In the genomic region with DNA sequence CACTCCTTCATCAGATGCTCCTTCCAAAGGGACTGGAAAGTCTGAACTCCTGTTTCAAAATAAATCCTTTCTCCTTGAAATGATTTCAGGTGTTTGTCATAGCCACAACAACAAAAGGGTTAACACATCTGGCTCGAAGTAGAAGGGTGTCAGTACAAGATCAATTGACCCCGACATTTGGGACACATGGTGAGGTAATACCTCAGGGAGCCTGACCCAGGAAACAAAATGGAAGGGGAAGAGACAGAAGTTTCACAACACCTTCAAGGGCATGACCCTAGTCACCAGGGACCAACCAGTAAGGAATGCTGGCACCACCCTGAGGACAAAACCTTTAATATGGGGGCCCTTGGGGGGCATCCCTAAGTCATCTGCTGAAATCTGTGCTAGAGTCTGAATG, we compare ENCODE assay signal across 20 mouse cellular contexts. TPM values are rescaled to one million over a fixed set of nuclear protein-coding genes. Genes with fewer than 3 reads are reported as not detected.
A peak's percentile ranks its signal among the peaks of the same experiment; 100 is the strongest.
DNase-seq lines count a peak whose midpoint lies in the region; ATAC-seq and TF ChIP-seq lines count a peak whose summit lies in the region.
"Had no signal": no experiment of that assay in that cellular context is flagged by ENCODE, and none has a peak within 500 bp of the region (broad histone marks: within the 10 kb centered on the region; RNA-seq: fewer than 3 reads in every experiment).

No protein-coding gene starts in this region.

- TF ChIP-seq EP300 in heart, adult 2 months (IDR thresholded peaks at IDR 0.05; ENCODE audit: insufficient read depth, low read depth, low read length), result no peak

- H3K79me2 ChIP-seq in heart, adult 2 months (replicated peaks; ENCODE audit: control insufficient read depth, insufficient read depth, low read length), result no peaks in the 10 kb centered on the region
- H3K79me2 ChIP-seq in liver, adult 2 months (ENCODE audit: control insufficient read depth, insufficient read depth, low read length), result no peaks in the 10 kb centered on the region

- no peak overlapping the region for H3K4me2 ChIP-seq in liver, embryonic 12.5 days
- H3K4me2 ChIP-seq in midbrain, embryonic 11.5 days, result no peak overlapping the region

- intact Hi-C loops in heart, adult 2 months (cut with DNase I), result no loop called here

- ATAC-seq in liver, embryonic 12.5 days, result no peak
- no peak for ATAC-seq in midbrain, embryonic 11.5 days (ENCODE audit: low FRiP score)
- ATAC-seq: activated CD4-positive, CD25-positive, alpha-beta regulatory T cell, adult 4 months; CD4-positive, CD25-positive, alpha-beta regulatory T cell, adult 4 months; Patski had no signal

- no peaks in the 10 kb centered on the region for H3K36me3 ChIP-seq in heart, adult 2 months (ENCODE audit: control insufficient read depth, insufficient read depth, low read length)
- no peaks in the 10 kb centered on the region for H3K36me3 ChIP-seq in liver, adult 2 months (ENCODE audit: control insufficient read depth, insufficient read depth, low read length)
- H3K36me3 ChIP-seq in liver, embryonic 12.5 days, result no peaks in the 10 kb centered on the region
- no peaks in the 10 kb centered on the region for H3K36me3 ChIP-seq in midbrain, embryonic 11.5 days (ENCODE audit: control insufficient read depth, insufficient read depth, low read length)
- no peaks in the 10 kb centered on the region for H3K36me3 ChIP-seq in midbrain, embryonic 10.5 days
- H3K36me3 ChIP-seq: G1E had no signal

- 41% methylated on average over 2 of the region's 2 CpGs for WGBS in heart, adult 2 months
- WGBS in liver, adult 2 months, result 11% methylated on average over 2 of the region's 2 CpGs
- WGBS in liver, embryonic 12.5 days (ENCODE audit: insufficient replicate concordance), result 25% methylated on average over 2 of the region's 2 CpGs
- WGBS in midbrain, embryonic 11.5 days, result 65% methylated on average over 2 of the region's 2 CpGs
- WGBS in midbrain, embryonic 10.5 days, result 70% methylated on average over 2 of the region's 2 CpGs

- DNase-seq in heart, adult 11 months, result peak; percentile 80
- DNase-seq in heart, adult 2 months, result no peak
- DNase-seq in liver, adult 2 months (ENCODE audit: extremely low read depth, low read depth, low spot score), result peak; percentile 94
- peak; percentile 10 for DNase-seq in midbrain, embryonic 11.5 days (ENCODE audit: low spot score, missing footprints)
- DNase-seq in midbrain, embryonic 10.5 days (ENCODE audit: low spot score), result no peak
- DNase-seq: adrenal gland, adult 2 months; adrenal gland, adult 8-10 months; adrenal gland, postnatal 10 days; adrenal gland, postnatal 14 days; adrenal gland, postnatal 25 days; adrenal gland, postnatal 36 days; B cell, adult 2 months; cerebellum, adult 11 months; cerebellum, adult 11-12 months; cerebellum, adult 18-20 months had no signal

- H3K27ac ChIP-seq in heart, adult 2 months, result no peak overlapping the region
- peak overlapping the region; percentile 63 for H3K27ac ChIP-seq in liver, adult 2 months (replicated peaks; ENCODE audit: insufficient read depth, low read depth, low read length)
- no peak overlapping the region for H3K27ac ChIP-seq in liver, embryonic 12.5 days
- no peak overlapping the region for H3K27ac ChIP-seq in midbrain, embryonic 11.5 days (ENCODE audit: low read depth, low read length)
- no peak overlapping the region for H3K27ac ChIP-seq in midbrain, embryonic 10.5 days (replicated peaks)

- H3K9ac ChIP-seq in heart, adult 2 months (ENCODE audit: low read depth, low read length), result no peak overlapping the region
- H3K9ac ChIP-seq in liver, adult 2 months (ENCODE audit: low read depth, low read length), result no peak overlapping the region
- no peak overlapping the region for H3K9ac ChIP-seq in liver, embryonic 12.5 days
- no peak overlapping the region for H3K9ac ChIP-seq in midbrain, embryonic 11.5 days (ENCODE audit: low read length)

- H3K4me1 ChIP-seq in heart, adult 2 months (ENCODE audit: control insufficient read depth, insufficient read depth, low read length), result no peaks in the 10 kb centered on the region
- H3K4me1 ChIP-seq in liver, adult 2 months (ENCODE audit: control insufficient read depth, insufficient read depth, low read length), result peaks cover 10% of the 10 kb centered on the region
- no peaks in the 10 kb centered on the region for H3K4me1 ChIP-seq in liver, embryonic 12.5 days
- no peaks in the 10 kb centered on the region for H3K4me1 ChIP-seq in midbrain, embryonic 11.5 days (ENCODE audit: control insufficient read depth, insufficient read depth, low read length)
- peaks cover 7% of the 10 kb centered on the region for H3K4me1 ChIP-seq in midbrain, embryonic 10.5 days

- no peaks in the 10 kb centered on the region for H3K9me3 ChIP-seq in liver, embryonic 12.5 days (replicated peaks)
- no peaks in the 10 kb centered on the region for H3K9me3 ChIP-seq in midbrain, embryonic 11.5 days (ENCODE audit: control insufficient read depth, low read length)
- H3K9me3 ChIP-seq in midbrain, embryonic 10.5 days (replicated peaks), result no peaks in the 10 kb centered on the region
- H3K9me3 ChIP-seq: G1E had no signal

- TF ChIP-seq CTCF in heart, adult 2 months (IDR thresholded peaks at IDR 0.05), result no peak
- TF ChIP-seq CTCF in liver, adult 2 months (IDR thresholded peaks at IDR 0.05; ENCODE audit: low read depth, low read length), result no peak

- H3K27me3 ChIP-seq in heart, adult 2 months (ENCODE audit: control insufficient read depth, insufficient read depth, low read length), result no peaks in the 10 kb centered on the region
- H3K27me3 ChIP-seq in liver, adult 2 months (ENCODE audit: control insufficient read depth, insufficient read depth, low read length), result no peaks in the 10 kb centered on the region
- no peaks in the 10 kb centered on the region for H3K27me3 ChIP-seq in liver, embryonic 12.5 days (replicated peaks)
- H3K27me3 ChIP-seq in midbrain, embryonic 11.5 days (ENCODE audit: control insufficient read depth, insufficient read depth, low read length), result no peaks in the 10 kb centered on the region
- H3K27me3 ChIP-seq in midbrain, embryonic 10.5 days (ENCODE audit: low read depth, poor library complexity, severe bottlenecking), result no peaks in the 10 kb centered on the region

- no peak for TF ChIP-seq POLR2A in heart, adult 2 months (IDR thresholded peaks at IDR 0.05; ENCODE audit: insufficient read depth, low read depth, low read length)
- TF ChIP-seq POLR2A in liver, adult 2 months (IDR thresholded peaks at IDR 0.05; ENCODE audit: extremely low read depth, insufficient read depth, low read length), result no peak

- no peak overlapping the region for H3K4me3 ChIP-seq in heart, adult 2 months
- no peak overlapping the region for H3K4me3 ChIP-seq in liver, adult 2 months (ENCODE audit: insufficient read depth, low read depth, low read length)
- no peak overlapping the region for H3K4me3 ChIP-seq in liver, embryonic 12.5 days
- no peak overlapping the region for H3K4me3 ChIP-seq in midbrain, embryonic 11.5 days (ENCODE audit: low read depth, low read length)
- no peak overlapping the region for H3K4me3 ChIP-seq in midbrain, embryonic 10.5 days

RNA-seq across cellular contexts. Expression of gene Thoc3, which starts 38.6 kb away (rescaled TPM):
- 10 to 100 TPM; 19.3 to 20.6 TPM for total RNA-seq in heart, adult 2 months (2021)
- polyA plus RNA-seq in heart, adult 2 months (2012; rRNA removed), result 10.7 and 16.7 TPM in 2 replicates
- total RNA-seq in liver, adult 2 months (2014; rRNA removed), result 19.2 and 21.1 TPM in 2 replicates
- polyA plus RNA-seq in liver, adult 2 months (2012; rRNA removed), result 25.3 and 27.7 TPM in 2 replicates
- polyA plus RNA-seq in liver, embryonic 12.5 days (2016; fragmentation: Nextera tagmentation; extraction: Ambion mirVana), result 77.6 and 78.0 TPM in 2 replicates
- polyA plus RNA-seq in midbrain, embryonic 11.5 days (2014; fragmentation: Nextera tagmentation; extraction: Ambion mirVana), result 161 and 163 TPM in 2 replicates
- 195 and 200 TPM in 2 replicates for polyA plus RNA-seq in midbrain, embryonic 10.5 days (2016; fragmentation: Nextera tagmentation; extraction: Ambion mirVana)

RNA-seq across cellular contexts. Expression of gene Cplx2, which starts 58.9 kb away (rescaled TPM):
- total RNA-seq in heart, adult 2 months (2021), result 1 to 10 TPM; 2.3 to 2.4 TPM
- polyA plus RNA-seq in heart, adult 2 months (2012; rRNA removed), result 3.0 and 4.2 TPM in 2 replicates
- total RNA-seq in liver, adult 2 months (2014; rRNA removed), result 0.37 and 0.54 TPM in 2 replicates
- polyA plus RNA-seq in liver, adult 2 months (2012; rRNA removed), result 0.57 and 0.81 TPM in 2 replicates
- 0.45 and 0.52 TPM in 2 replicates for polyA plus RNA-seq in liver, embryonic 12.5 days (2016; fragmentation: Nextera tagmentation; extraction: Ambion mirVana)
- 14.7 and 14.8 TPM in 2 replicates for polyA plus RNA-seq in midbrain, embryonic 11.5 days (2014; fragmentation: Nextera tagmentation; extraction: Ambion mirVana)
- 9.9 and 15.3 TPM in 2 replicates for polyA plus RNA-seq in midbrain, embryonic 10.5 days (2016; fragmentation: Nextera tagmentation; extraction: Ambion mirVana)
- total RNA-seq: G1E had no signal
- polyA plus RNA-seq: activated CD4-positive, CD25-positive, alpha-beta regulatory T cell, adult 4 months; CD4-positive, CD25-positive, alpha-beta regulatory T cell, adult 4 months; G1E had no signal

Comparison
In these comparisons a context has a peak if more than half of its experiments do, and no peak if none do; other contexts are left out.
1. DNase-seq: peak in heart, adult 11 months (single experiment), liver, adult 2 months (single experiment) and midbrain, embryonic 11.5 days (single experiment); none in heart, adult 2 months (0 of 2) and midbrain, embryonic 10.5 days (single experiment).